Mouse (Mus musculus) liver, adult (tissue): ENCODE results near the gene Bok.
A peak's percentile ranks its signal among the peaks of the same experiment; 100 is the strongest.
"Not testable (repeated sequence)": the region's sequence is repeated elsewhere in the genome, so short reads cannot be mapped to it uniquely, and the experiment has no call there.

Experiments used
- GATA4 ChIP-seq: IDR thresholded peaks from 2 replicates; pipeline ENCODE4 v1.6.1; 2014; ENCODE audit warnings: mild to moderate bottlenecking, low read length; ENCODE audit not compliant: insufficient replicate concordance

Bok gene

GRCm38 (mm10) chr1:93685401-93686244, at the start of gene Bok:
TSS of gene Bok (plus strand) at chr1:93685660.
- no peak for TF ChIP-seq GATA4

- no peak for TF ChIP-seq GATA4
Observed at GRCm38 (mm10) chr1:93636211-93636897, 49.1 kb upstream of the Bok start.

GRCm38 (mm10) chr1:93641978-93642377, 43.5 kb upstream of the Bok start:
- peak; percentile 69 for TF ChIP-seq GATA4

GRCm38 (mm10) chr1:93642692-93643091, 42.8 kb upstream of the Bok start:
- no peak for TF ChIP-seq GATA4

GRCm38 (mm10) chr1:93649604-93650172, 35.8 kb upstream of the Bok start:
- TF ChIP-seq GATA4 = no peak

GRCm38 (mm10) chr1:93654275-93654674, 31.2 kb upstream of the Bok start:
- TF ChIP-seq GATA4 = no peak

GRCm38 (mm10) chr1:93654798-93655197, 30.7 kb upstream of the Bok start:
- no peak for TF ChIP-seq GATA4

GRCm38 (mm10) chr1:93656325-93657024, 29.0 kb upstream of the Bok start:
- TF ChIP-seq GATA4 = no peak

- TF ChIP-seq GATA4 = no peak
Observed at GRCm38 (mm10) chr1:93657025-93657360, 28.5 kb upstream of the Bok start.

GRCm38 (mm10) chr1:93658559-93658958, 26.9 kb upstream of the Bok start, which contains the start of gene Stk25:
TSS of gene Stk25 (minus strand) at chr1:93658659.
- TF ChIP-seq GATA4 = not testable (repeated sequence)

- TF ChIP-seq GATA4 = peak; percentile 43; the same call in 1 of the 2 replicates
Observed at GRCm38 (mm10) chr1:93667760-93668400, 17.6 kb upstream of the Bok start.

GRCm38 (mm10) chr1:93668791-93669548, 16.5 kb upstream of the Bok start:
- TF ChIP-seq GATA4 = no peak

GRCm38 (mm10) chr1:93669941-93670340, 15.5 kb upstream of the Bok start:
- no peak for TF ChIP-seq GATA4

GRCm38 (mm10) chr1:93672682-93673081, 12.8 kb upstream of the Bok start:
- no peak for TF ChIP-seq GATA4

- TF ChIP-seq GATA4 = peak; percentile 18; the same call in 1 of the 2 replicates
Observed at GRCm38 (mm10) chr1:93678386-93678785, 7.1 kb upstream of the Bok start.
